Mouse (Mus musculus): Measurements from ENCODE around the gene Anks1.

DNA sequence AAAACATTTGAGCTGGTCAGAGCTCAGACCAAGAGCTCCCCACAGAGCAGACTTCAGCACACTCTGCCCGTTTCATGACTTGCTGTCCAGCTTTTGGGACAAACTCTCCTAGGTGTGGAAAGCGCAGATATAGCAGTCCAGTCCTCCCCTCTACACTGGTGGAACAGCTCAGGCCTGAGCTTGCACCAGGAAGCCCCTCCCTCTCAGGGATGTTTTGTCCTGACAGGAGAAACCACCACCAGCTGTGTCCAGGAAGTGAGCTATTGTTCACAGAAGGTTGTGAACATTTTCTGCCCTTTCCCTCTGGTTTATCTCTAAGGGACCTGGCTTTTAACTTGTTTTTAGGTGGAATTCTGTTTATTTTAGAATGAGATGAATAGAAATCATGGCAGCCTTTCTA is 120.2 kb downstream of the Anks1 start:
- TF ChIP-seq CTCF (IDR thresholded peaks at IDR 0.05; ENCODE audit: low read depth, low read length) (no peak), POLR2A (IDR thresholded peaks at IDR 0.05; ENCODE audit: extremely low read depth, insufficient read depth, low read length) (no peak)

Measured in liver, adult 2 months (tissue).